Mouse (Mus musculus) erythroblast, embryonic 14.5 days (primary cell): ENCODE results near the gene Bend5. TPM values are rescaled to one million over a fixed set of nuclear protein-coding genes. Genes with fewer than 3 reads are reported as not detected.

Experiments used
- H3K27me3 ChIP-seq: 2 replicates; pipeline ENCODE4 v1.6.1; 2012; ENCODE audit warnings: inconsistent platforms; ENCODE audit not compliant: control insufficient read depth
- H3K36me3 ChIP-seq: 2 replicates; pipeline ENCODE4 v1.6.1; 2012; ENCODE audit warnings: mild to moderate bottlenecking, inconsistent platforms; ENCODE audit not compliant: control insufficient read depth
- H3K4me1 ChIP-seq: 2 replicates; pipeline ENCODE4 v1.6.1; 2012; ENCODE audit warnings: inconsistent platforms; ENCODE audit not compliant: control insufficient read depth
- H3K4me3 ChIP-seq: replicated peaks from 2 replicates; pipeline ENCODE3; 2012; ENCODE audit warnings: moderate library complexity, mild to moderate bottlenecking, inconsistent platforms
- H3K9me3 ChIP-seq: 2 replicates; pipeline ENCODE4 v1.6.1; 2012; ENCODE audit warnings: low read length, inconsistent platforms, mixed read lengths; ENCODE audit not compliant: control insufficient read depth
- GATA1 ChIP-seq: IDR thresholded peaks from 2 replicates; pipeline ENCODE4 v1.6.1; 2012; ENCODE audit warnings: low read length, inconsistent platforms, mixed read lengths
- TAL1 ChIP-seq: IDR thresholded peaks from 3 replicates; pipeline ENCODE4 v1.6.1; 2012; ENCODE audit warnings: low read length, inconsistent platforms, mixed read lengths
- polyA plus RNA-seq: library from polyadenylated mRNA; stranded (reverse); fragments of >175 nt; gene quantifications from 2 replicates; pipeline ENCODE4 v1.2.3, GENCODE M21; 2012

Bend5 gene
- polyA plus RNA-seq, 1 experiment, result not detected

DNA sequence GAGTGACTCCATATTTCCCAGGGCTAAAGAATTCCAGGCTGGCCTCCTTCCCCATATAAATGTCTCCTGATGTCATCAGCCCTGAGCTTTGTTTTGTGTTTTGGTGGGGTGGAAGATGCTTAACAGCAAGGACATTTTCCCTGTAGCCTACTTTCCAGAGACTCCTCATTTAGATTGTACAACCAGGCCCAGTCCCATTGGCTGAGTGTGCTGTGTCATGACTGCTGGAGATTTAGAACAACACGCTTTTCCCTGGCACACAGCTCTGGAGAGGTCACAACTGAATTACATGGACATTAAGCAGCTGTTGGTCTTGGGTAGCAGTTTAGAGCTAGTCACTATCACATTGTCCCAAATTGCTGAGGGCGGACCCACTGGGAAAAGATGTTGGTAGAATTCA is 16.4 kb downstream of the Bend5 start:
- no peak overlapping the region for H3K4me3 ChIP-seq
- H3K27me3 ChIP-seq, result no peaks in the 10 kb centered on the region
- no peaks in the 10 kb centered on the region for H3K9me3 ChIP-seq
- H3K4me1 ChIP-seq, result no peaks in the 10 kb centered on the region
- TF ChIP-seq TAL1 (no peak), GATA1 (no peak)
- no peaks in the 10 kb centered on the region for H3K36me3 ChIP-seq

DNA sequence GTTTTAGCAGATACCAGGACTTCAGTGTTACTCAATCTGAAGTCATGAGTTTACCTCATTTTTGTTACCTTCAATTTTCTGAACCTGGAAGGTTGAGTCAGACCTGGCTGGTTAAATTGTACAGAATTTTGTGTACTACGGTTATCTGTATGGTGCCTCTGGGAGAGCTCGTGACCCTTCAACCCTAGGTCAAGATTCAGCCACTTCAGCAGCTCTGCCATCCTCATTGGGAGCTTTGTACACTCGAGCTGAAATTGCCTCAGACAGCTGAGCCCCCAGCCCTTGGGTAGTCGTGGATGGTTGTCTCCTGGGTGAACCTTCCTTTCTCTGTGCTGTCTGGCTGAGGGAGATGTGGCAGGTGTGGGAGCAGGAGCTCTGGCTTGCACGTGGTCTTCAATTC is 17.2 kb downstream of the Bend5 start:
- Histone ChIP-seq H3K36me3 (no peaks in the 10 kb centered on the region), H3K27me3 (no peaks in the 10 kb centered on the region), H3K9me3 (no peaks in the 10 kb centered on the region), H3K4me1 (no peaks in the 10 kb centered on the region), H3K4me3 (no peak overlapping the region)
- no peak for TF ChIP-seq TAL1
- no peak for TF ChIP-seq GATA1

DNA sequence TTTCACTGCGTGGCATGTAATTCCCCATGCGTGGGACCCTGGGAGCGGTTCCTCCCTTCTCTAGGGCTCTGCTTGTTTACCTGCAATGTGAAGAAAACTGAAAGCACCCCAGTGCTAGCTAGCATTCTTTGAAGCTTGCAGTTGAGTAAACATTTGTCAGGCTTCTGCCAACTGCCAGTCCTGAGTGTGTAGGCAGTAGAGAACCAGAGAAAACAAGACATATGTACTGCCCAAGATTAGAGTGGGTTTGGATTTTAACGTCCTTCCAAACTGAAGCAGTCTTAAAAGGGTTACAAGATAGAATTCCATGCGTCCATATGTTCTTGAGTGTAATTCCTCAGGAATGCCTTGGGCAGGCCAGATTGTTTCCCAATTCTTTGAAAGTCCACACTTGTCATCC is 17.6 kb downstream of the Bend5 start:
- TF ChIP-seq TAL1, result no peak
- no peak for TF ChIP-seq GATA1
- Histone ChIP-seq H3K27me3 (no peaks in the 10 kb centered on the region), H3K36me3 (no peaks in the 10 kb centered on the region)

DNA sequence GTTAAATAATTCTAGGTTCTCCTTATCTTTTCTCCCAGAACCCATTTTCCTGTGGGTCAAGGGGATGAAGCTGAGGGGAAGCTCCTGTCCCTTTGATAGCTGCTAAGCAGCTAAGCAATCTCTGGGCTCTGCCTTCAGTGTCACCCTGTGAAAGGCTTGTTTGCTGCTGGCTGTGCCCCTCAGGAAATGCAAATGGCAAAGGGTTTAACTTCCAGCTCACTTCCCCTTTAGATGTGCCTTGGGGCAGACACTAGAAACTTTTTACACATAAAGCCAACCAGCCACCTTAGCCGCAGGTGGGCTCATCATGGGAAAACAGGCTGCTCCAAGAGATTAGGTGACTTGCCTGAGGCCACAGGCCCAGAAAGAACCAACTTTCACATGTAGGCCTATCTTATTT is 26.9 kb downstream of the Bend5 start:
- H3K4me3 ChIP-seq, result no peak overlapping the region
- no peaks in the 10 kb centered on the region for H3K36me3 ChIP-seq
- no peak for TF ChIP-seq TAL1
- no peak for TF ChIP-seq GATA1
- no peaks in the 10 kb centered on the region for H3K4me1 ChIP-seq
- no peaks in the 10 kb centered on the region for H3K27me3 ChIP-seq
- peaks cover 12% of the 10 kb centered on the region for H3K9me3 ChIP-seq

More for the DNA sequence above, 17.6 kb downstream of the Bend5 start:
- H3K4me1 ChIP-seq, result no peaks in the 10 kb centered on the region
- no peaks in the 10 kb centered on the region for H3K9me3 ChIP-seq
- H3K4me3 ChIP-seq, result no peak overlapping the region

GRCm38 (mm10) chr4:111442435-111443238 is 27.8 kb downstream of the Bend5 start:
- TF ChIP-seq TAL1 (no peak), GATA1 (no peak)
- H3K9me3 ChIP-seq, result peaks cover 12% of the 10 kb centered on the region
- H3K4me1 ChIP-seq, result no peaks in the 10 kb centered on the region
- H3K36me3 ChIP-seq, result no peaks in the 10 kb centered on the region
- H3K4me3 ChIP-seq, result no peak overlapping the region
- H3K27me3 ChIP-seq, result no peaks in the 10 kb centered on the region

- no peaks in the 10 kb centered on the region for H3K36me3 ChIP-seq
- TF ChIP-seq TAL1, result no peak
- TF ChIP-seq GATA1, result no peak
- H3K4me1 ChIP-seq, result no peaks in the 10 kb centered on the region
- H3K4me3 ChIP-seq, result no peak overlapping the region
- no peaks in the 10 kb centered on the region for H3K27me3 ChIP-seq
- H3K9me3 ChIP-seq, result peaks cover 4% of the 10 kb centered on the region
These were observed 29.3 kb downstream of the Bend5 start for GRCm38 (mm10) chr4:111443906-111444615.

- no peaks in the 10 kb centered on the region for H3K9me3 ChIP-seq
These were observed 29.9 kb downstream of the Bend5 start for GRCm38 (mm10) chr4:111444616-111445160.

DNA sequence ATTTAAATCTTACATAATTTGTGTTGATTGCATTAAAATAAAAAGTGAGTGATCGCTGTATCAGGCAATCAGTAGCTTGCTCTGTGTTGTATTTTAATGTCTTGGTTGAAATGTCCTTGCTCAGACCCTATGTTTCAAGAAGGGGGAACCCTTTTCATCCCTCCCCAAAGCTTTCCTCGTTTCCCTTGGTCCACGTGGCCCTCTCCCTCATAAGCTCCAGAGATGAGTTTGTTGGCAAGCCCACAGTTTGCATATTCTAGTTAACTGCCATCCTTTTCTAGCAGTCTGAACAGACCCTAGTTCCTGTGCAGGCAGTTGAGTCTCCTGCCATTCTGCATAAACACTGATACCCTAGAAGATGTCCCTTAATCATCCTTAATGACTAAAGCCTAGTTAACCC is 33.1 kb downstream of the Bend5 start:
- H3K36me3 ChIP-seq, result no peaks in the 10 kb centered on the region
- no peak for TF ChIP-seq GATA1
- TF ChIP-seq TAL1, result no peak
- no peaks in the 10 kb centered on the region for H3K27me3 ChIP-seq
- no peak overlapping the region for H3K4me3 ChIP-seq
- no peaks in the 10 kb centered on the region for H3K4me1 ChIP-seq
- no peaks in the 10 kb centered on the region for H3K9me3 ChIP-seq

More at GRCm38 (mm10) chr4:111444616-111445160, 29.9 kb downstream of the Bend5 start:
- Histone ChIP-seq H3K4me3 (no peak overlapping the region), H3K36me3 (no peaks in the 10 kb centered on the region), H3K4me1 (no peaks in the 10 kb centered on the region), H3K27me3 (no peaks in the 10 kb centered on the region)
- TF ChIP-seq GATA1, result no peak
- no peak for TF ChIP-seq TAL1

GRCm38 (mm10) chr4:111448586-111448985 is 33.8 kb downstream of the Bend5 start:
- Histone ChIP-seq H3K4me3 (no peak overlapping the region), H3K36me3 (no peaks in the 10 kb centered on the region), H3K4me1 (no peaks in the 10 kb centered on the region), H3K9me3 (no peaks in the 10 kb centered on the region), H3K27me3 (no peaks in the 10 kb centered on the region)
- TF ChIP-seq TAL1 (no peak), GATA1 (no peak)
